Mouse (Mus musculus) mammary gland, adult 2 months (tissue): ENCODE results near the gene Syngr1. TPM values are rescaled to one million over a fixed set of nuclear protein-coding genes. Genes with fewer than 3 reads are reported as not detected.

ENCODE experiments used
- polyA plus RNA-seq: library from polyadenylated mRNA; depleted of rRNA; stranded (reverse); fragments of >200 nt; gene quantifications from 2 replicates; pipeline ENCODE4 v1.2.3, GENCODE M21; 2012; ENCODE audit warnings: low replicate concordance; rRNA removed

The Syngr1 gene
- 53.8 and 69.3 TPM in 2 replicates for polyA plus RNA-seq

DNA sequence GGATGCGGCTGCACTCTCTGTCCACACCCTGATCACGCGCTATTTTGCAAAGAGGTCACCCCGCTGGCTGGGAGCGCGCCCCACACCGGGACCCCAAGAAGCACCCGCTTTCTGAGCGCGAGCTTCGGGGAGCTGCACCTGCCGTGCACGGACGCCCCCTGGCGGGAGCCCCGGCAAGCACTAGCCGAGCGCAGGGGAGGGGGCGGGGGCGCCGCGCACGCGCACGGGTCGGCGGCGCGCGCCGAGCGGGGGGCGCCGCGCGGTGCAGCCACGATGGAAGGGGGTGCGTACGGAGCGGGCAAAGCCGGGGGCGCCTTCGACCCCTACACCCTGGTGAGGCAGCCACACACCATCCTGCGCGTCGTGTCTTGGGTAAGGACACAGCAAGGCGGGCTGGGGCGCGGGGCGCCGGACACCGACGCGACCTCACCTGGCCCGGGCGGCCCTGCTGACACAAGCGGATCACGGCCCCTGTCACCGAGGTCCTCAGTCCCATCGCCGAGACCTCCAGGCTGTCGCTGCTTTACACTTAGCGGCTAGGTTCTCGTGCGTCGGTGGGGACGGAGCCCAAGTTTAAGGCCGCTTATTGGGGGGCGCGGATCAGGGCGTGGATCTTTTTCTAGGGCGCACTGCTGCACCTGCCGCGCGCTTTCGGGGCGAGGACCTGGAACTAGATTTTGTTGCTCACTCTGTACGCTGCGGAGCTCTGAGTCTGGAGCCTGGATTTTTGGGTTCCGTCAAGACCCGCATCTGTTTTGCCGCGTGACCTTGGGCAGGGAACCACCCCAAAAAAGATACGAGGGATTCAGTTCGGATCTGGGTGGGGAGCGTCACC is at the start of gene Syngr1, which contains the start of gene Rpl3:
Gene Syngr1, plus strand, starts transcription at position 214 of the 835 bp plus-strand sequence.
Gene Rpl3, minus strand, starts transcription at position 748 of the 835 bp plus-strand sequence.

DNA sequence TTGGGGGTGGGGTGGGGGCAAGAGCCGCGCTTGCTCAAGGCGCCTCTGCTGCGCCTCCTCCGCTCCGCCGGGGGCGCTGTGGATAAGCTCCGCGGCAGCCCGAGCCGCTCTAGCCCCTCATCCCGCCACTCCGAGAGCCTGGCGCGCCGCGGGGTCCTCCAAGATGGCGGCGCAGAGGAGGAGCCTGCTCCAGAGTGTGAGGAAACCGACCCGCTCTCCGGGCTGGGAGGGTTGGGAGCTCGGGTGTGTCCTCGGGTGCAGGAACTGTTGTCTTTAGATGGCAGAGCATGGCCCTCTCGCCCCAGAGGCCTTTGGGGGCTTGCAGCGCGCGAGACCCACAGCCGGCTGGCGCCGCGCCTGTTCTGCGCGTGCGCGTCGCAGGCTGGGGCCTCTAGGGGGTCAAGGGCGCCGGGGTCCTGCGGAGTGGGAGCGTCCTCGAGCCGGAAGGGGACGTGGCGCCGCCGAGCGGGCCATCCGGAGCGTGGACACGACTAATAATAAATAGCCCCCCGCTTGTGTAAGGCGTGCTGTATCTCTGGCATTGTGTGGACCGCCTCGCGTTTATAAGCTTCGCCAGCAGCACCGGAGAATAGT is 42.0 kb downstream of the Syngr1 start, which contains the start of gene Tab1:
Gene Tab1, plus strand, starts transcription at position 135 of the 594 bp plus-strand sequence.

Other genes starting within 250 kb of the Syngr1 start
- gene Apobec3, start 199.7 kb upstream of the Syngr1 start, polyA plus RNA-seq, result 71.3 and 98.3 TPM in 2 replicates
- 55.6 and 76.8 TPM in 2 replicates for gene Cbx7, start 120.2 kb upstream of the Syngr1 start, polyA plus RNA-seq
- gene Pdgfb, start 76.4 kb upstream of the Syngr1 start, polyA plus RNA-seq, result 40.3 and 42.8 TPM in 2 replicates
- gene Rpl3, start 534 bp downstream of the Syngr1 start, polyA plus RNA-seq, result 443 and 476 TPM in 2 replicates
- 22.7 and 23.2 TPM in 2 replicates for gene Tab1, start 41.8 kb downstream of the Syngr1 start, polyA plus RNA-seq
- 4.7 and 5.7 TPM in 2 replicates for gene Mgat3, start 82.4 kb downstream of the Syngr1 start, polyA plus RNA-seq
- gene Mief1, start 142.7 kb downstream of the Syngr1 start, polyA plus RNA-seq, result 18.5 and 20.0 TPM in 2 replicates
- not detected in 2 replicates for gene AC140267.1, start 144.5 kb downstream of the Syngr1 start, polyA plus RNA-seq
- gene Atf4, start 163.8 kb downstream of the Syngr1 start, polyA plus RNA-seq, result 158 and 174 TPM in 2 replicates
- 18.6 and 28.4 TPM in 2 replicates for gene Rps19bp1, start 173.0 kb downstream of the Syngr1 start, polyA plus RNA-seq
- gene Cacna1i, start 195.9 kb downstream of the Syngr1 start, polyA plus RNA-seq, result 2.7 and 9.1 TPM in 2 replicates